Mouse (Mus musculus) left cerebral cortex, postnatal 36 days (tissue): ENCODE data around the gene Trim72. TPM values are rescaled to one million over a fixed set of nuclear protein-coding genes. Genes with fewer than 3 reads are reported as not detected.
"Not testable (repeated sequence)": the region's sequence is repeated elsewhere in the genome, so short reads cannot be mapped to it uniquely, and the experiment has no call there.

Experiments
- DNase-seq, 2 experiments: peaks; one replicate each; pipeline ENCODE4 v3.0.0; 2021 to 2022; ENCODE audit warnings: low spot score in 2 of 2, mixed read lengths in 1 of 2
- intact Hi-C: fragments of 180-260 bp; cut with DNase I; formaldehyde crosslinking; loops from one replicate; pipeline ENCODE4 v1.15.1; 2025
- total RNA-seq, 2 experiments: library from RNA; stranded (reverse); gene quantifications; 2 replicates each; pipeline ENCODE4 v1.2.3; 2021

Gene Trim72
- total RNA-seq, 2 experiments from 2014 or later, result 0.96 to 0.97 TPM

GRCm38 (mm10) chr7:128004487-128005362 is 976 bp downstream of the Trim72 start:
- no peak for DNase-seq
- intact Hi-C loops, result no loop called here

GRCm38 (mm10) chr7:128006193-128006592 is 2.4 kb downstream of the Trim72 start:
- intact Hi-C loops, result no loop called here
- no peak for DNase-seq

- intact Hi-C loops, result no loop called here
- DNase-seq, result no peak
Observed at GRCm38 (mm10) chr7:128009715-128010340, 6.1 kb downstream of the Trim72 start.

- DNase-seq, result no peak
- intact Hi-C loops, result no loop called here
Observed at GRCm38 (mm10) chr7:128012136-128012780, 8.5 kb downstream of the Trim72 start.

GRCm38 (mm10) chr7:128013116-128013515 is 9.4 kb downstream of the Trim72 start:
- intact Hi-C loops, result no loop called here
- DNase-seq, result no peak

- DNase-seq, intact Hi-C loops: not testable (repeated sequence)
Observed at GRCm38 (mm10) chr7:128016134-128016533, 12.4 kb downstream of the Trim72 start.

- intact Hi-C loops, result no loop called here
Observed at GRCm38 (mm10) chr7:128016650-128017049, 12.9 kb downstream of the Trim72 start.

GRCm38 (mm10) chr7:128018275-128018674 is 14.5 kb downstream of the Trim72 start:
- DNase-seq, result no peak
- intact Hi-C loops, result no loop called here

More at GRCm38 (mm10) chr7:128016650-128017049, 12.9 kb downstream of the Trim72 start:
- no peak for DNase-seq

- intact Hi-C loops, result no loop called here
- no peak for DNase-seq
Observed at GRCm38 (mm10) chr7:128019187-128019586, 15.4 kb downstream of the Trim72 start.

- intact Hi-C loops, result no loop called here
- no peak for DNase-seq
Observed at GRCm38 (mm10) chr7:128022974-128023373, 19.2 kb downstream of the Trim72 start.

GRCm38 (mm10) chr7:128023565-128023964 is 19.8 kb downstream of the Trim72 start:
- intact Hi-C loops, result no loop called here
- DNase-seq, result no peak

GRCm38 (mm10) chr7:128024364-128024763 is 20.6 kb downstream of the Trim72 start:
- no peak for DNase-seq
- intact Hi-C loops, result no loop called here

GRCm38 (mm10) chr7:128024932-128025331 is 21.2 kb downstream of the Trim72 start:
- intact Hi-C loops, result no loop called here
- no peak for DNase-seq

- intact Hi-C loops, result no loop called here
Observed at GRCm38 (mm10) chr7:128025381-128025780, 21.6 kb downstream of the Trim72 start.

GRCm38 (mm10) chr7:128031403-128031976 is 27.7 kb downstream of the Trim72 start:
- intact Hi-C loops, result no loop called here
- no peak for DNase-seq

More at GRCm38 (mm10) chr7:128025381-128025780, 21.6 kb downstream of the Trim72 start:
- no peak for DNase-seq

GRCm38 (mm10) chr7:128032290-128032988 is 28.7 kb downstream of the Trim72 start:
- intact Hi-C loops, result no loop called here
- DNase-seq, result no peak

GRCm38 (mm10) chr7:128032989-128033293 is 29.2 kb downstream of the Trim72 start:
- no peak for DNase-seq
- intact Hi-C loops, result no loop called here

- DNase-seq, result no peak
- intact Hi-C loops, result no loop called here
Observed at GRCm38 (mm10) chr7:128033616-128034015, 29.9 kb downstream of the Trim72 start.

- intact Hi-C loops, result not testable (repeated sequence)
Observed at GRCm38 (mm10) chr7:128042161-128042820, 38.5 kb downstream of the Trim72 start.

More at GRCm38 (mm10) chr7:128042161-128042820, 38.5 kb downstream of the Trim72 start:
- not testable (repeated sequence) for DNase-seq
